Mouse (Mus musculus): ENCODE measurements at regions not wholly inside any gene's neighbourhood (a gene's known extent, or its start where the extent isn't known, plus 50 kb on each side); places are given as distances from the start of the nearest gene placed in this dataset.

- TF ChIP-seq EP300 (optimal IDR thresholded peaks at IDR 0.05), result no peak
- TF ChIP-seq CTCF (IDR thresholded peaks at IDR 0.05; ENCODE audit: low read depth), result no peak
- H3K4me2 ChIP-seq (replicated peaks; ENCODE audit: low read depth), result no peak overlapping the region
- no peak overlapping the region for H3K9ac ChIP-seq (ENCODE audit: low read length)
- no peak overlapping the region for H3K4me3 ChIP-seq (ENCODE audit: low read depth, low read length)
- 46% methylated on average over 5 of the region's 5 CpGs for WGBS
- DNase-seq (ENCODE audit: low spot score) (no peak), ATAC-seq (ENCODE audit: low FRiP score, low TSS enrichment) (no peak)
- H3K36me3 ChIP-seq (ENCODE audit: control insufficient read depth, insufficient read depth, low read length), result no peaks in the 10 kb centered on the region
- no peak overlapping the region for H3K27ac ChIP-seq (replicated peaks)
- H3K27me3 ChIP-seq (ENCODE audit: control insufficient read depth, insufficient read depth, low read length), result no peaks in the 10 kb centered on the region
- H3K9me3 ChIP-seq (ENCODE audit: control insufficient read depth, low read length), result no peaks in the 10 kb centered on the region
- peaks cover 2% of the 10 kb centered on the region; the same call in 1 of the 2 replicates for H3K4me1 ChIP-seq (replicated peaks; ENCODE audit: control insufficient read depth, insufficient read depth)
Observed at GRCm38 (mm10) chr1:155041592-155041991, 57.8 kb downstream of the Ier5 start.

GRCm38 (mm10) chr1:155040939-155041371 is 58.5 kb downstream of the Ier5 start:
- WGBS, result 54% methylated on average over 1 of the region's 1 CpGs
- H3K9ac ChIP-seq (ENCODE audit: low read length), result no peak overlapping the region
- ATAC-seq (ENCODE audit: low FRiP score, low TSS enrichment), result no peak
- no peaks in the 10 kb centered on the region for H3K36me3 ChIP-seq (ENCODE audit: control insufficient read depth, insufficient read depth, low read length)
- no peak overlapping the region for H3K4me2 ChIP-seq (replicated peaks; ENCODE audit: low read depth)
- no peaks in the 10 kb centered on the region for H3K27me3 ChIP-seq (ENCODE audit: control insufficient read depth, insufficient read depth, low read length)
- no peak overlapping the region for H3K4me3 ChIP-seq (ENCODE audit: low read depth, low read length)
- peak overlapping the region; percentile 59 for H3K27ac ChIP-seq (replicated peaks)
- H3K9me3 ChIP-seq (ENCODE audit: control insufficient read depth, low read length), result no peaks in the 10 kb centered on the region
- TF ChIP-seq CTCF (IDR thresholded peaks at IDR 0.05; ENCODE audit: low read depth) (no peak), EP300 (optimal IDR thresholded peaks at IDR 0.05) (no peak)
- DNase-seq (ENCODE audit: low spot score), result no peak
- H3K4me1 ChIP-seq (replicated peaks; ENCODE audit: control insufficient read depth, insufficient read depth), result peaks cover 2% of the 10 kb centered on the region; the same call in 1 of the 2 replicates

- ATAC-seq (ENCODE audit: low FRiP score, low TSS enrichment), result peak; percentile 75; the same call in 1 of the 2 replicates
- Histone ChIP-seq H3K9ac (ENCODE audit: low read length) (no peak overlapping the region), H3K4me1 (replicated peaks; ENCODE audit: control insufficient read depth, insufficient read depth) (peaks cover 2% of the 10 kb centered on the region; the same call in 1 of the 2 replicates), H3K4me2 (replicated peaks; ENCODE audit: low read depth) (no peak overlapping the region), H3K4me3 (ENCODE audit: low read depth, low read length) (no peak overlapping the region), H3K9me3 (ENCODE audit: control insufficient read depth, low read length) (no peaks in the 10 kb centered on the region), H3K36me3 (ENCODE audit: control insufficient read depth, insufficient read depth, low read length) (no peaks in the 10 kb centered on the region), H3K27ac (replicated peaks) (peak overlapping the region; percentile 59), H3K27me3 (ENCODE audit: control insufficient read depth, insufficient read depth, low read length) (no peaks in the 10 kb centered on the region)
- TF ChIP-seq CTCF (IDR thresholded peaks at IDR 0.05; ENCODE audit: low read depth) (no peak), EP300 (optimal IDR thresholded peaks at IDR 0.05) (no peak)
- 27% methylated on average over 7 of the region's 9 CpGs for WGBS
- DNase-seq (ENCODE audit: low spot score), result no peak
Observed at GRCm38 (mm10) chr1:155040086-155040726, 59.2 kb downstream of the Ier5 start.

GRCm38 (mm10) chr1:155038631-155039625 is 60.5 kb downstream of the Ier5 start:
- no peak for ATAC-seq (ENCODE audit: low FRiP score, low TSS enrichment)

GRCm38 (mm10) chr1:155037479-155037878 is 62.0 kb downstream of the Ier5 start:
- WGBS, result 60% methylated on average over 3 of the region's 3 CpGs
- H3K27ac ChIP-seq (replicated peaks), result no peak overlapping the region
- no peak for TF ChIP-seq CTCF (IDR thresholded peaks at IDR 0.05; ENCODE audit: low read depth)
- no peak for TF ChIP-seq EP300 (optimal IDR thresholded peaks at IDR 0.05)

More at GRCm38 (mm10) chr1:155038631-155039625, 60.5 kb downstream of the Ier5 start:
- Histone ChIP-seq H3K4me3 (ENCODE audit: low read depth, low read length) (no peak overlapping the region), H3K4me1 (replicated peaks; ENCODE audit: control insufficient read depth, insufficient read depth) (peaks cover 2% of the 10 kb centered on the region; the same call in 1 of the 2 replicates), H3K27me3 (ENCODE audit: control insufficient read depth, insufficient read depth, low read length) (no peaks in the 10 kb centered on the region), H3K9me3 (ENCODE audit: control insufficient read depth, low read length) (no peaks in the 10 kb centered on the region), H3K27ac (replicated peaks) (0 out of 2 replicates have a peak overlapping the region, but pooled peaks have one; percentile 8), H3K36me3 (ENCODE audit: control insufficient read depth, insufficient read depth, low read length) (no peaks in the 10 kb centered on the region), H3K9ac (ENCODE audit: low read length) (no peak overlapping the region), H3K4me2 (replicated peaks; ENCODE audit: low read depth) (no peak overlapping the region)
- 58% methylated on average over 11 of the region's 11 CpGs for WGBS
- no peak for DNase-seq (ENCODE audit: low spot score)
- no peak for TF ChIP-seq CTCF (IDR thresholded peaks at IDR 0.05; ENCODE audit: low read depth)

More at GRCm38 (mm10) chr1:155037479-155037878, 62.0 kb downstream of the Ier5 start:
- Histone ChIP-seq H3K36me3 (ENCODE audit: control insufficient read depth, insufficient read depth, low read length) (no peaks in the 10 kb centered on the region), H3K4me2 (replicated peaks; ENCODE audit: low read depth) (no peak overlapping the region), H3K9ac (ENCODE audit: low read length) (no peak overlapping the region), H3K27me3 (ENCODE audit: control insufficient read depth, insufficient read depth, low read length) (no peaks in the 10 kb centered on the region), H3K9me3 (ENCODE audit: control insufficient read depth, low read length) (no peaks in the 10 kb centered on the region), H3K4me1 (replicated peaks; ENCODE audit: control insufficient read depth, insufficient read depth) (peaks cover 2% of the 10 kb centered on the region; the same call in 1 of the 2 replicates), H3K4me3 (ENCODE audit: low read depth, low read length) (no peak overlapping the region)
- no peak for ATAC-seq (ENCODE audit: low FRiP score, low TSS enrichment)
- DNase-seq (ENCODE audit: low spot score), result no peak
